Mouse (Mus musculus) CD4-positive, CD25-positive, alpha-beta regulatory T cell, adult 2 months (primary cell): ENCODE data around the gene Gm21304.
"Not testable (repeated sequence)": the region's sequence is repeated elsewhere in the genome, so short reads cannot be mapped to it uniquely, and the experiment has no call there.

ENCODE experiments used
- DNase-seq: peaks from one replicate; pipeline ENCODE4 v3.0.0-alpha.2; 2012; ENCODE audit warnings: low read depth, low spot score

Gm21304 gene

GRCm38 (mm10) chr10:104168215-104168614, at the start of gene Gm21304:
Gm21304 (plus strand) TSS chr10:104168515.
- DNase-seq: not testable (repeated sequence)

DNA sequence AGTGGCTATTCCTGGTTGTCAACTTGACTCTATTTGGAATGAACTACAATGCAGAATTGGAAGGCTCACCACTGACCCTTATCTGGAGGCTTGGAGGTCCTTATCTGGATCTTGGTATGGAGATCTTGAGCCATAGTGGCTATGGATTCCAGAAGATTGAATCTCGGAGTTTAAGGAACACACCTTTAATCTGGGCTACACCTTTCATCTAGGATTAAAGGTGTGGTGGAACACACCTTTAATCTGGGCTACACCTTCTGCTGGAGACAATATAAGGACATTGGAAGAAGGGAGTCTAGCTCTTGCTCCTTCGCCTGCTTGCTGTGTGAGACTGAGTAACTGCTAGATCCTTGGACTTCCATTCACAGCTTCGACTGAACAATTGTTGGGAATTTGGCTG, 25.6 kb upstream of the Gm21304 start, which contains the start of gene Gm21293:
Gm21293 (plus strand) TSS at position 301 of the 400 bp plus-strand sequence.
- DNase-seq: not testable (repeated sequence)

- not testable (repeated sequence) for DNase-seq
These were observed 17.1 kb upstream of the Gm21304 start, which contains the start of gene Gm6763 for GRCm38 (mm10) chr10:104151197-104151596. Gm6763 (plus strand) TSS chr10:104151497.

DNA sequence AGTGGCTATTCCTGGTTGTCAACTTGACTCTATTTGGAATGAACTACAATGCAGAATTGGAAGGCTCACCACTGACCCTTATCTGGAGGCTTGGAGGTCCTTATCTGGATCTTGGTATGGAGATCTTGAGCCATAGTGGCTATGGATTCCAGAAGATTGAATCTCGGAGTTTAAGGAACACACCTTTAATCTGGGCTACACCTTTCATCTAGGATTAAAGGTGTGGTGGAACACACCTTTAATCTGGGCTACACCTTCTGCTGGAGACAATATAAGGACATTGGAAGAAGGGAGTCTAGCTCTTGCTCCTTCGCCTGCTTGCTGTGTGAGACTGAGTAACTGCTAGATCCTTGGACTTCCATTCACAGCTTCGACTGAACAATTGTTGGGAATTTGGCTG, 8.6 kb upstream of the Gm21304 start, which contains the start of gene Gm8764:
Gm8764 (plus strand) TSS at position 301 of the 400 bp plus-strand sequence.
- DNase-seq: not testable (repeated sequence)

DNA sequence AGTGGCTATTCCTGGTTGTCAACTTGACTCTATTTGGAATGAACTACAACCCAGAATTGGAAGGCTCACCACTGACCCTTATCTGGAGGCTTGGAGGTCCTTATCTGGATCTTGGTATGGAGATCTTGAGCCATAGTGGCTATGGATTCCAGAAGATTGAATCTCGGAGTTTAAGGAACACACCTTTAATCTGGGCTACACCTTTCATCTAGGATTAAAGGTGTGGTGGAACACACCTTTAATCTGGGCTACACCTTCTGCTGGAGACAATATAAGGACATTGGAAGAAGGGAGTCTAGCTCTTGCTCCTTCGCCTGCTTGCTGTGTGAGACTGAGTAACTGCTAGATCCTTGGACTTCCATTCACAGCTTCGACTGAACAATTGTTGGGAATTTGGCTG, 8.4 kb downstream of the Gm21304 start, which contains the start of gene Gm21312:
Gm21312 (plus strand) TSS at position 301 of the 400 bp plus-strand sequence.
- DNase-seq: not testable (repeated sequence)

GRCm38 (mm10) chr10:104185233-104185632, 16.9 kb downstream of the Gm21304 start, which contains the start of gene Gm20765:
Gm20765 (plus strand) TSS chr10:104185533.
- DNase-seq: not testable (repeated sequence)

DNA sequence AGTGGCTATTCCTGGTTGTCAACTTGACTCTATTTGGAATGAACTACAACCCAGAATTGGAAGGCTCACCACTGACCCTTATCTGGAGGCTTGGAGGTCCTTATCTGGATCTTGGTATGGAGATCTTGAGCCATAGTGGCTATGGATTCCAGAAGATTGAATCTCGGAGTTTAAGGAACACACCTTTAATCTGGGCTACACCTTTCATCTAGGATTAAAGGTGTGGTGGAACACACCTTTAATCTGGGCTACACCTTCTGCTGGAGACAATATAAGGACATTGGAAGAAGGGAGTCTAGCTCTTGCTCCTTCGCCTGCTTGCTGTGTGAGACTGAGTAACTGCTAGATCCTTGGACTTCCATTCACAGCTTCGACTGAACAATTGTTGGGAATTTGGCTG, 25.4 kb downstream of the Gm21304 start, which contains the start of gene Gm4340:
Gm4340 (plus strand) TSS at position 301 of the 400 bp plus-strand sequence.
- not testable (repeated sequence) for DNase-seq

DNA sequence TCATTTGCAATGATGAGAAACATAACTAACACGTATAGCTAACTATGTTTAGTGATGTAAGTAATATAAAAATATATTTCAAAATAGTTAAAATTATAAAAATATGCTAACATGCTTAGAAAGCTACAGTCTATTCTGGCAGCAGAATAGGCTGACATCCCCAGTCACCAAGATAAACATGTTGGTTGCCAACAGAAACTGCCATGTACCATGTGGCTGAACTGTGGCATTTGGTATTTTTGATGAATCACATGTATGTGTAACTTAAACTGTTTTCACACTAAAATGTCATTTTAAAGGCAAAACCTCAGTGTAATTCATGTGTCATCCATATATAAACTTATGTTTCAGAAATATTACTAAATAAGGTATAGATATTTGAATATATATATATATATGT, 41.3 kb downstream of the Gm21304 start:
- no peak for DNase-seq

DNA sequence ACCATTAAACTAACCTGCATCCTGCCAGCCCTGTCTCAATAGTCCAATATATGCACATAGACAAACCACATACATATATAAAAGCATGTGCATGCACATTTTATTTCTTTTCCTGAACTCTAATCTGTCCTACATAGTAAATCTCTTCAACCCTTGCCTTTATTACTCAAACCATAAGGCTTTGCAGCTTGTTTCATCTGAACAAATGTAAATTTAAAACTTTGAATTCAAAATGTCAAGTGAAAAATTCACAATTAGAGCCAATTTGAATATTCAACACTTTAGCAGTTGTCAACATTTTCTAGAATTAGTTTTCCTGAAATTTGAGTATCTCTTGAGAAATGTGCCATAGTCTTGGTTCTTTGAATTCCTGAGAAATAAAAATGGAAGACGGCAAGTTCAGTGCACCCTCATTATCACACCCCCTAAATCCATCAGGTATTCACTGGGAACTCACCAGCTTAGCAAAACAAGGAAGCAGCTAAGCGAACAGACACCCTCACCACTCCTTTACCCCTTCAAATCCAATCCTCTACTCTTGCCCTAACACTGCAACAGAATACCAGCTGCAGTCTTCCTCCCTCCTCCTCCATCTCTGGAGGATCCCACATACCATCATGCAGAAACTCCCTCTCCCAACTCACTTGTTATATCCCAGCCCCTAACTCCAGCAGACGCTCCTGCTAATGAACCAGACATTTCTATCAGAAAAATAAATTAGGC, 42.1 kb downstream of the Gm21304 start:
- no peak for DNase-seq

- DNase-seq: no peak
These were observed 46.2 kb downstream of the Gm21304 start for GRCm38 (mm10) chr10:104214527-104214926.
